Mouse (Mus musculus): ENCODE measurements around the gene Gm4871. TPM values are rescaled to one million over a fixed set of nuclear protein-coding genes. Genes with fewer than 3 reads are reported as not detected.

Gene Gm4871
- polyA plus RNA-seq, 1 experiment from 2014 or later: not detected

DNA sequence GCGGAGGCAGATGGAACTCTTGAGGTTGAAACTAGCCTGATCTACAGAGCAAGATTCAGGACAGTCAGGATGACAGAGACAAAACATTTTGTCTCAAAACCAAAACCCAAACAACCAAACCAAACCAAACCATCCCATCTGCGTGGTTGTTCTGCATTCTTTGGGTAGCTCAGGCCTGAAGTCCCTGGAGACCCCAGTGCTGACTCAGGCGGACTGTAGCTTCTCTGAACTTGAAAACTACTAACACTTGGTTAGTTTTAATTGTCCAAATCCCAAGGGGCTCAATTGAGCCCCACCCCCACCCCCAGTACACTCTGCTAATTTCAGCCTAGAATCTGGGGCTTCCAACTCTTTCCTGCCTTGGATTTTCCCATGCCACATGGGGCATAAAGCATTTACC, 29.2 kb downstream of the Gm4871 start:
- TF ChIP-seq EP300 (IDR thresholded peaks at IDR 0.05; ENCODE audit: low read depth): no peak
- DNase-seq: no peak
- Histone ChIP-seq H3K4me1 (ENCODE audit: insufficient read depth) (no peaks in the 10 kb centered on the region), H3K9ac (replicated peaks) (no peak overlapping the region), H3K27me3 (ENCODE audit: insufficient read depth, low read length) (no peaks in the 10 kb centered on the region), H3K9me3 (ENCODE audit: low read length) (no peaks in the 10 kb centered on the region), H3K36me3 (replicated peaks; ENCODE audit: insufficient read depth, low read length) (no peaks in the 10 kb centered on the region), H3K27ac (ENCODE audit: low read depth) (no peak overlapping the region), H3K4me2 (ENCODE audit: low read depth, low read length) (no peak overlapping the region), H3K4me3 (ENCODE audit: low read depth, low read length) (no peak overlapping the region)
- WGBS (ENCODE audit: insufficient replicate concordance): 72% methylated on average over 3 of the region's 3 CpGs
- ATAC-seq: no peak

DNA sequence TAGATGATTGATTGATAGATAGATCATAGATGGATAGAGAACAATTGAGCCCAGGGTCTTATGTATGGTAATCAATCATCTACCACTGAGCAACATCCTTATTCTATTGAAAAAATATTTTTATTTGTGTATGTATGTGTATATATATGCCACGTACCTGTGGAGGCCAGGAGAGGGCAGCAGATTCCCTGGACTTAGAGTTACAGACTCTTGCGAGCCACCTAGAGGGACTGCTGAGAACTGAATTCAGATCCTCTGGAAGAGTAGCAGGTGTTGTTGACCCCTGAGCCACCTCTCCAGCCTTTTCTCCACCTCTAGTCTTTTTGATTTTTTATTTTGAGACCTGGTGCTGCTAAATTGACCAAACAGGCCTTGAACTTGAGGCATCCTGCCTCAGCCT, 34.1 kb downstream of the Gm4871 start:
- DNase-seq (peak; percentile 40), ATAC-seq (no peak)
- peak; percentile 63 for TF ChIP-seq CTCF (IDR thresholded peaks at IDR 0.05; ENCODE audit: low read depth)
- no peak for TF ChIP-seq EP300 (IDR thresholded peaks at IDR 0.05; ENCODE audit: low read depth)
- no peak overlapping the region for H3K4me3 ChIP-seq (ENCODE audit: low read depth, low read length)
- no peaks in the 10 kb centered on the region for H3K27me3 ChIP-seq (ENCODE audit: insufficient read depth, low read length)
- H3K4me1 ChIP-seq (ENCODE audit: insufficient read depth): no peaks in the 10 kb centered on the region
- H3K4me2 ChIP-seq (ENCODE audit: low read depth, low read length): no peak overlapping the region
- no peak overlapping the region for H3K27ac ChIP-seq (ENCODE audit: low read depth)
- 44% methylated on average over 2 of the region's 2 CpGs for WGBS (ENCODE audit: insufficient replicate concordance)
- H3K9me3 ChIP-seq (ENCODE audit: low read length): no peaks in the 10 kb centered on the region
- no peak overlapping the region for H3K9ac ChIP-seq (replicated peaks)
- no peaks in the 10 kb centered on the region for H3K36me3 ChIP-seq (replicated peaks; ENCODE audit: insufficient read depth, low read length)

- no peak overlapping the region for H3K4me2 ChIP-seq (ENCODE audit: low read depth, low read length)
- no peaks in the 10 kb centered on the region for H3K36me3 ChIP-seq (replicated peaks; ENCODE audit: insufficient read depth, low read length)
- H3K9me3 ChIP-seq (ENCODE audit: low read length): no peaks in the 10 kb centered on the region
- TF ChIP-seq CTCF (IDR thresholded peaks at IDR 0.05; ENCODE audit: low read depth): no peak
- TF ChIP-seq EP300 (IDR thresholded peaks at IDR 0.05; ENCODE audit: low read depth): no peak
- no peak for DNase-seq
- 76% methylated on average over 5 of the region's 5 CpGs for WGBS (ENCODE audit: insufficient replicate concordance)
- no peaks in the 10 kb centered on the region for H3K4me1 ChIP-seq (ENCODE audit: insufficient read depth)
- no peaks in the 10 kb centered on the region for H3K27me3 ChIP-seq (ENCODE audit: insufficient read depth, low read length)
- H3K27ac ChIP-seq (ENCODE audit: low read depth): no peak overlapping the region
- no peak overlapping the region for H3K9ac ChIP-seq (replicated peaks)
- no peak for ATAC-seq
- no peak overlapping the region for H3K4me3 ChIP-seq (ENCODE audit: low read depth, low read length)
Observed at GRCm38 (mm10) chr5:144990481-144990880, 42.1 kb downstream of the Gm4871 start.

GRCm38 (mm10) chr5:144990051-144990450, 42.5 kb downstream of the Gm4871 start:
- no peak for ATAC-seq
- DNase-seq: no peak
- no peaks in the 10 kb centered on the region for H3K4me1 ChIP-seq (ENCODE audit: insufficient read depth)
- 69% methylated on average over 2 of the region's 2 CpGs for WGBS (ENCODE audit: insufficient replicate concordance)
- no peak overlapping the region for H3K4me3 ChIP-seq (ENCODE audit: low read depth, low read length)
- 0 out of 2 replicates have a peak, but pooled peaks cover under 1% of the 10 kb centered on the region for H3K9me3 ChIP-seq (ENCODE audit: low read length)
- no peaks in the 10 kb centered on the region for H3K27me3 ChIP-seq (ENCODE audit: insufficient read depth, low read length)
- no peaks in the 10 kb centered on the region for H3K36me3 ChIP-seq (replicated peaks; ENCODE audit: insufficient read depth, low read length)
- TF ChIP-seq EP300 (IDR thresholded peaks at IDR 0.05; ENCODE audit: low read depth) (no peak), CTCF (IDR thresholded peaks at IDR 0.05; ENCODE audit: low read depth) (no peak)
- no peak overlapping the region for H3K4me2 ChIP-seq (ENCODE audit: low read depth, low read length)
- no peak overlapping the region for H3K9ac ChIP-seq (replicated peaks)
- no peak overlapping the region for H3K27ac ChIP-seq (ENCODE audit: low read depth)

DNA sequence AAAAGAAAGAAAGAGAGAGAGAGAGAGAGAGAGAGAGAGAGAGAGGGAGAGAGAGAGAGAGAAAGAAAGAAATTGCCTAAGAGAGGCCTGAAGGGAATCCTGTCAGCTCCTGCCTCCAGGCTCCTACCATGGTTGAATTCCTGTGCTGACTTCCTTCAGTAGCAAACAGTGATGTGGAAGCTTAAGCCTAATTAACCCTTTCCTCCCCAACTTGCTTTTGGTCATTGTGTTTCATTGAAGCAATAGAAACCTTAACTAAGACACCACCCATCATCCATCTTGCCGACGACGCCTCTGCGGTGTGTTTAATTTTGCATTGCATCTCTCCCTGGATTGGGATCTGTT, 43.5 kb downstream of the Gm4871 start:
- Histone ChIP-seq H3K36me3 (replicated peaks; ENCODE audit: insufficient read depth, low read length) (no peaks in the 10 kb centered on the region), H3K4me3 (ENCODE audit: low read depth, low read length) (no peak overlapping the region), H3K4me2 (ENCODE audit: low read depth, low read length) (no peak overlapping the region), H3K27ac (ENCODE audit: low read depth) (no peak overlapping the region), H3K27me3 (ENCODE audit: insufficient read depth, low read length) (no peaks in the 10 kb centered on the region), H3K4me1 (ENCODE audit: insufficient read depth) (no peaks in the 10 kb centered on the region), H3K9ac (replicated peaks) (no peak overlapping the region), H3K9me3 (ENCODE audit: low read length) (peaks cover 5% of the 10 kb centered on the region; the same call in 1 of the 2 replicates)
- ATAC-seq (no peak), DNase-seq (no peak)
- 83% methylated on average over 4 of the region's 4 CpGs for WGBS (ENCODE audit: insufficient replicate concordance)
- TF ChIP-seq CTCF (IDR thresholded peaks at IDR 0.05; ENCODE audit: low read depth): no peak
- TF ChIP-seq EP300 (IDR thresholded peaks at IDR 0.05; ENCODE audit: low read depth): no peak

GRCm38 (mm10) chr5:144988340-144989060, 44.1 kb downstream of the Gm4871 start:
- ATAC-seq: peak; percentile 80
- H3K27me3 ChIP-seq (ENCODE audit: insufficient read depth, low read length): no peaks in the 10 kb centered on the region
- TF ChIP-seq EP300 (IDR thresholded peaks at IDR 0.05; ENCODE audit: low read depth) (no peak), CTCF (IDR thresholded peaks at IDR 0.05; ENCODE audit: low read depth) (peak; percentile 76)

More at GRCm38 (mm10) chr5:144988340-144989060, 44.1 kb downstream of the Gm4871 start:
- no peaks in the 10 kb centered on the region for H3K36me3 ChIP-seq (replicated peaks; ENCODE audit: insufficient read depth, low read length)
- DNase-seq: peak; percentile 24
- no peak overlapping the region for H3K27ac ChIP-seq (ENCODE audit: low read depth)
- 48% methylated on average over 9 of the region's 9 CpGs for WGBS (ENCODE audit: insufficient replicate concordance)
- no peak overlapping the region for H3K4me3 ChIP-seq (ENCODE audit: low read depth, low read length)
- H3K9me3 ChIP-seq (ENCODE audit: low read length): peaks cover 5% of the 10 kb centered on the region; the same call in 1 of the 2 replicates
- H3K4me1 ChIP-seq (ENCODE audit: insufficient read depth): no peaks in the 10 kb centered on the region
- H3K4me2 ChIP-seq (ENCODE audit: low read depth, low read length): no peak overlapping the region
- no peak overlapping the region for H3K9ac ChIP-seq (replicated peaks)
